16 mouse cellular contexts compared by ENCODE assay signal in genomic region chr4:136708956-136709355, GRCm38 (mm10).
DNase-seq lines count a peak whose midpoint lies in the region; ATAC-seq lines count a peak whose summit lies in the region.
"Had no signal": no experiment of that assay in that cellular context is flagged by ENCODE, and none has a peak within 500 bp of the region (broad histone marks: within the 10 kb centered on the region; RNA-seq: fewer than 3 reads in every experiment).

No protein-coding gene starts in this region.

- no peak overlapping the region for H3K4me3 ChIP-seq in hindbrain, embryonic 15.5 days
- H3K4me3 ChIP-seq in hindbrain, embryonic 14.5 days (replicated peaks; ENCODE audit: low read length): no peak overlapping the region
- no peak overlapping the region for H3K4me3 ChIP-seq in embryonic facial prominence, embryonic 10.5 days
- no peak overlapping the region for H3K4me3 ChIP-seq in midbrain, embryonic 15.5 days
- H3K4me3 ChIP-seq: forebrain, embryonic 15.5 days; heart, embryonic 15.5 days had no signal

- H3K27me3 ChIP-seq in hindbrain, embryonic 15.5 days: no peaks in the 10 kb centered on the region
- no peaks in the 10 kb centered on the region for H3K27me3 ChIP-seq in hindbrain, embryonic 14.5 days (ENCODE audit: control insufficient read depth, insufficient read depth, low read length)
- no peaks in the 10 kb centered on the region for H3K27me3 ChIP-seq in embryonic facial prominence, embryonic 10.5 days (replicated peaks; ENCODE audit: low read depth, poor library complexity, severe bottlenecking)
- no peaks in the 10 kb centered on the region for H3K27me3 ChIP-seq in midbrain, embryonic 15.5 days (replicated peaks)
- H3K27me3 ChIP-seq: forebrain, embryonic 15.5 days had no signal

- peak overlapping the region; percentile 6; the same call in 1 of the 2 replicates for H3K9ac ChIP-seq in hindbrain, embryonic 15.5 days
- no peak overlapping the region for H3K9ac ChIP-seq in hindbrain, embryonic 14.5 days
- H3K9ac ChIP-seq in midbrain, embryonic 15.5 days: no peak overlapping the region
- H3K9ac ChIP-seq: forebrain, embryonic 15.5 days; heart, embryonic 15.5 days had no signal

- H3K36me3 ChIP-seq in hindbrain, embryonic 15.5 days: no peaks in the 10 kb centered on the region
- H3K36me3 ChIP-seq in hindbrain, embryonic 14.5 days (replicated peaks; ENCODE audit: control insufficient read depth, insufficient read depth): no peaks in the 10 kb centered on the region
- no peaks in the 10 kb centered on the region for H3K36me3 ChIP-seq in embryonic facial prominence, embryonic 10.5 days (replicated peaks)
- no peaks in the 10 kb centered on the region for H3K36me3 ChIP-seq in midbrain, embryonic 15.5 days (replicated peaks)
- H3K36me3 ChIP-seq: forebrain, embryonic 15.5 days; heart, embryonic 15.5 days had no signal

- no peaks in the 10 kb centered on the region for H3K9me3 ChIP-seq in hindbrain, embryonic 15.5 days
- no peaks in the 10 kb centered on the region for H3K9me3 ChIP-seq in hindbrain, embryonic 14.5 days (ENCODE audit: control insufficient read depth, low read length)
- H3K9me3 ChIP-seq in embryonic facial prominence, embryonic 10.5 days: no peaks in the 10 kb centered on the region
- H3K9me3 ChIP-seq in midbrain, embryonic 15.5 days: no peaks in the 10 kb centered on the region
- H3K9me3 ChIP-seq: forebrain, embryonic 15.5 days; heart, embryonic 15.5 days had no signal

- peak overlapping the region; percentile 10; the same call in 1 of the 2 replicates for H3K27ac ChIP-seq in hindbrain, embryonic 15.5 days (replicated peaks)
- no peak overlapping the region for H3K27ac ChIP-seq in hindbrain, embryonic 14.5 days
- H3K27ac ChIP-seq in embryonic facial prominence, embryonic 10.5 days (replicated peaks): 0 out of 2 replicates have a peak overlapping the region, but pooled peaks have one; percentile 16
- peak overlapping the region; percentile 47 for H3K27ac ChIP-seq in midbrain, embryonic 15.5 days
- H3K27ac ChIP-seq: forebrain, embryonic 15.5 days; heart, embryonic 15.5 days; macrophage had no signal

- ATAC-seq in hindbrain, embryonic 15.5 days (ENCODE audit: low FRiP score, low read depth): no peak
- ATAC-seq in hindbrain, embryonic 14.5 days (ENCODE audit: low FRiP score): no peak
- no peak for ATAC-seq in midbrain, embryonic 15.5 days (replicated peaks)
- ATAC-seq: forebrain, embryonic 15.5 days had no signal

- 72% methylated on average over 2 of the region's 2 CpGs for WGBS in hindbrain, embryonic 15.5 days
- WGBS in hindbrain, embryonic 14.5 days: 70% methylated on average over 2 of the region's 2 CpGs
- WGBS in embryonic facial prominence, embryonic 10.5 days: 75% methylated on average over 2 of the region's 2 CpGs
- WGBS in midbrain, embryonic 15.5 days: 73% methylated on average over 2 of the region's 2 CpGs

- H3K4me2 ChIP-seq in hindbrain, embryonic 15.5 days: no peak overlapping the region
- H3K4me2 ChIP-seq in hindbrain, embryonic 14.5 days (replicated peaks): no peak overlapping the region
- no peak overlapping the region for H3K4me2 ChIP-seq in midbrain, embryonic 15.5 days
- H3K4me2 ChIP-seq: forebrain, embryonic 15.5 days; heart, embryonic 15.5 days had no signal

- peak; percentile 76 for DNase-seq in adrenal gland, adult 2 months
- DNase-seq in adrenal gland, adult 18-20 months (ENCODE audit: low spot score in 2 of 2): no peak
- no peak for DNase-seq in hindbrain, embryonic 14.5 days (ENCODE audit: low spot score)
- DNase-seq in embryonic facial prominence, embryonic 10.5 days (ENCODE audit: low spot score): no peak
- DNase-seq in cerebellum, postnatal 10 days: no peak
- DNase-seq in natural killer cell, adult 2 months (ENCODE audit: low spot score in 2 of 2): no peak
- DNase-seq: cerebellum, postnatal 14 days; layer of hippocampus, postnatal 36 days; lung, adult 18-20 months; right cerebral cortex, adult 18-20 months; thymus, adult 2 months had no signal

- H3K4me1 ChIP-seq in hindbrain, embryonic 15.5 days (replicated peaks): peaks cover 34% of the 10 kb centered on the region
- peaks cover 17% of the 10 kb centered on the region for H3K4me1 ChIP-seq in hindbrain, embryonic 14.5 days (replicated peaks; ENCODE audit: control insufficient read depth, insufficient read depth, low read length)
- peaks cover 66% of the 10 kb centered on the region for H3K4me1 ChIP-seq in embryonic facial prominence, embryonic 10.5 days
- H3K4me1 ChIP-seq in midbrain, embryonic 15.5 days: peaks cover 27% of the 10 kb centered on the region
